Mouse (Mus musculus) hindbrain, embryonic 14.5 days (tissue): ENCODE measurements at regions not wholly inside any gene's neighbourhood (a gene's known extent, or its start where the extent isn't known, plus 50 kb on each side); places are given as distances from the start of the nearest gene placed in this dataset.

ENCODE experiments used
- ATAC-seq: fragments of 200-750 bp; cut with Nextera tagmentation; 2 replicates; pipeline ENCODE4 v1.8.0; 2017; ENCODE audit warnings: moderate number of reproducible peaks, mild to moderate bottlenecking, moderate TSS enrichment, moderate library complexity; ENCODE audit not compliant: low FRiP score
- DNase-seq: peaks from one replicate; pipeline ENCODE4 v3.0.0-alpha.2; 2015; ENCODE audit warnings: low spot score
- H3K27ac ChIP-seq: fragments of 300-500 bp; sonication (generic); 2 replicates; pipeline ENCODE4 v1.5.1; 2014; ENCODE audit warnings: mild to moderate bottlenecking, moderate library complexity
- H3K27me3 ChIP-seq: fragments of 300-500 bp; sonication (generic); 2 replicates; pipeline ENCODE4 v1.6.1; 2014; ENCODE audit warnings: mild to moderate bottlenecking, low read length, mixed read lengths; ENCODE audit not compliant: control insufficient read depth, insufficient read depth
- H3K36me3 ChIP-seq: fragments of 300-500 bp; sonication (generic); replicated peaks from 2 replicates; pipeline ENCODE4 v1.6.1; 2014; ENCODE audit not compliant: control insufficient read depth, insufficient read depth
- H3K4me1 ChIP-seq: fragments of 300-500 bp; sonication (generic); replicated peaks from 2 replicates; pipeline ENCODE4 v1.6.1; 2014; ENCODE audit warnings: antibody characterized with exemption, low read length, mixed read lengths; ENCODE audit not compliant: control insufficient read depth, insufficient read depth
- H3K4me2 ChIP-seq: fragments of 300-500 bp; sonication (generic); replicated peaks from 2 replicates; pipeline ENCODE4 v1.6.1; 2014; ENCODE audit warnings: mild to moderate bottlenecking, moderate library complexity
- H3K4me3 ChIP-seq: fragments of 300-500 bp; sonication (generic); replicated peaks from 2 replicates; pipeline ENCODE4 v1.5.1; 2014; ENCODE audit warnings: mild to moderate bottlenecking, low read length
- H3K9ac ChIP-seq: fragments of 300-500 bp; sonication (generic); 2 replicates; pipeline ENCODE4 v1.6.1; 2014
- H3K9me3 ChIP-seq: fragments of 300-500 bp; sonication (generic); 2 replicates; pipeline ENCODE4 v1.6.1; 2016; ENCODE audit warnings: low read length; ENCODE audit not compliant: control insufficient read depth
- WGBS: fragments of 180-500 bp; shearing (Covaris S2); extraction: QIAGEN DNeasy Blood & Tissue Kit; methylation state at CpG from one replicate; pipeline ENCODE4 v1.1.7; 2014; 5-methylcytosine and 5-hydroxymethylcytosine counted together

DNA sequence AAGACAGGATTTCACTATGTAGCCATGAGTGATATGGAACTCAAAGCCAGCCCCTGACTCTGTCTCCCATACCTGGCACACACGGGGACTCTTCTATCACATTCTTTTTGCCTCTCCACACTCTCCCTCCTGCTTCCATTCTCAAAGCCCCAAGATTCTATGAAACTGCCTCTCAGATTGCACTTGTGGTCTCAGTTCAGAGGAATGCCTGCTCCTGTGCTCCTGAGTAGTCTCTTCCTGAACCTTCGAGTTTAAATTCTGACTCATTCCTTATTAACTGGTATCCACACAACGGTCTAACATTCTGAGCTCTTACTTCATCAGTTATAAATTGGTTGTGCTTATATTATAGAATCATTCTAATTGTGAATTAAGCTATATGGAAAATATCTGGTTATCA lies 473.6 kb upstream of the A830018L16Rik start:
- no peak for DNase-seq
- no peak for ATAC-seq
- 91% methylated on average over 3 of the region's 3 CpGs for WGBS

GRCm38 (mm10) chr1:10942979-10943378 lies 470.9 kb upstream of the A830018L16Rik start:
- no peak for DNase-seq
- 48% methylated on average over 4 of the region's 4 CpGs for WGBS
- no peaks in the 10 kb centered on the region for H3K4me1 ChIP-seq

More for the DNA sequence above, 473.6 kb upstream of the A830018L16Rik start:
- no peak overlapping the region for H3K4me2 ChIP-seq
- no peak overlapping the region for H3K9ac ChIP-seq
- H3K27ac ChIP-seq: no peak overlapping the region
- H3K27me3 ChIP-seq: no peaks in the 10 kb centered on the region
- no peaks in the 10 kb centered on the region for H3K9me3 ChIP-seq
- H3K4me3 ChIP-seq: no peak overlapping the region
- H3K4me1 ChIP-seq: no peaks in the 10 kb centered on the region
- H3K36me3 ChIP-seq: no peaks in the 10 kb centered on the region

More at GRCm38 (mm10) chr1:10942979-10943378, 470.9 kb upstream of the A830018L16Rik start:
- Histone ChIP-seq H3K4me2 (no peak overlapping the region), H3K9ac (no peak overlapping the region), H3K9me3 (no peaks in the 10 kb centered on the region), H3K4me3 (no peak overlapping the region), H3K27me3 (no peaks in the 10 kb centered on the region), H3K36me3 (no peaks in the 10 kb centered on the region), H3K27ac (no peak overlapping the region)
- ATAC-seq: no peak
